Mouse (Mus musculus) forebrain, embryonic 16.5 days (tissue): ENCODE data around the gene Abca6. TPM values are rescaled to one million over a fixed set of nuclear protein-coding genes. Genes with fewer than 3 reads are reported as not detected.

ENCODE experiments used
- ATAC-seq: fragments of 200-750 bp; cut with Nextera tagmentation; 2 replicates; pipeline ENCODE4 v1.8.0; 2017; ENCODE audit warnings: mild to moderate bottlenecking, moderate library complexity
- H3K27ac ChIP-seq: fragments of 300-500 bp; sonication (generic); 2 replicates; pipeline ENCODE4 v1.5.1; 2014; ENCODE audit warnings: low read length, control low read depth
- H3K27me3 ChIP-seq: fragments of 300-500 bp; sonication (generic); replicated peaks from 2 replicates; pipeline ENCODE4 v1.6.1; 2014; ENCODE audit warnings: low read length; ENCODE audit not compliant: control insufficient read depth, insufficient read depth
- H3K36me3 ChIP-seq: fragments of 300-500 bp; sonication (generic); 2 replicates; pipeline ENCODE4 v1.6.1; 2014; ENCODE audit not compliant: control insufficient read depth, insufficient read depth
- H3K4me1 ChIP-seq: fragments of 300-500 bp; sonication (generic); replicated peaks from 2 replicates; pipeline ENCODE4 v1.6.1; 2014; ENCODE audit warnings: low read length; ENCODE audit not compliant: control insufficient read depth, insufficient read depth
- H3K4me2 ChIP-seq: fragments of 300-500 bp; sonication (generic); 2 replicates; pipeline ENCODE4 v1.6.1; 2014; ENCODE audit warnings: mild to moderate bottlenecking, low read length, control low read depth
- H3K4me3 ChIP-seq: fragments of 300-500 bp; sonication (generic); replicated peaks from 2 replicates; pipeline ENCODE4 v1.5.1; 2014; ENCODE audit warnings: mild to moderate bottlenecking, low read length, control low read depth
- H3K9ac ChIP-seq: fragments of 300-500 bp; sonication (generic); replicated peaks from 2 replicates; pipeline ENCODE4 v1.6.1; 2014; ENCODE audit warnings: low read depth, low read length, control low read depth
- H3K9me3 ChIP-seq: fragments of 300-500 bp; sonication (generic); 2 replicates; pipeline ENCODE4 v1.6.1; 2016; ENCODE audit warnings: low read length; ENCODE audit not compliant: control insufficient read depth
- WGBS: fragments of 180-500 bp; shearing (Covaris S2); extraction: QIAGEN DNeasy Blood & Tissue Kit; methylation state at CpG from one replicate; pipeline ENCODE4 v1.1.7; 2014; 5-methylcytosine and 5-hydroxymethylcytosine counted together
- polyA plus RNA-seq: library from polyadenylated mRNA; unstranded; fragments of >200 nt; fragmentation: Nextera tagmentation; extraction: Ambion mirVana; gene quantifications from 2 replicates; pipeline ENCODE4 v1.2.1, GENCODE M21; 2015

Gene Abca6
- polyA plus RNA-seq, 1 experiment from 2014 or later = 0.52 TPM

DNA sequence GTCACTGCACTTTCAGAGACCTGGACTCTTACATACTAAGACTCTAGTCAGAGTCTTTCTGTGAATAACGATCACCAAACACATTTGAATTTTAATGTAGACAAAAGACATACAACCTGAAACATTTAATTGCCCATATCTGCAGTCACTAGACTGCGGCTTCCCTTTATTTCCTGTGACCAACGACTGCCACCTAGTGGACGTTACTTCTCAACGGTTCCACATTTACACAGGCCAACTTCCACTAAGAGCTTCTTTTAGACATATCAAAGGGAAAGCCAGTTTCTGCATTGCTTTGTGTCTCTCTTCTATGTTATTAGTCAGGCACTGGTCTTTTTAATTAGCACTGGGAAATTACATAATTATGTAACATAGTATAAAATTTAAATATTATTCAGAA is 20.2 kb upstream of the Abca6 start:
- peak; percentile 76; the same call in 1 of the 2 replicates for ATAC-seq
- H3K9ac ChIP-seq = no peak overlapping the region
- H3K27ac ChIP-seq = no peak overlapping the region
- whole genome bisulfite sequencing = 4% methylated on average over 5 of the region's 5 CpGs
- H3K4me3 ChIP-seq = no peak overlapping the region
- H3K4me2 ChIP-seq = no peak overlapping the region
- no peaks in the 10 kb centered on the region for H3K9me3 ChIP-seq
- H3K27me3 ChIP-seq = no peaks in the 10 kb centered on the region
- H3K4me1 ChIP-seq = peaks cover 7% of the 10 kb centered on the region
- no peaks in the 10 kb centered on the region for H3K36me3 ChIP-seq

DNA sequence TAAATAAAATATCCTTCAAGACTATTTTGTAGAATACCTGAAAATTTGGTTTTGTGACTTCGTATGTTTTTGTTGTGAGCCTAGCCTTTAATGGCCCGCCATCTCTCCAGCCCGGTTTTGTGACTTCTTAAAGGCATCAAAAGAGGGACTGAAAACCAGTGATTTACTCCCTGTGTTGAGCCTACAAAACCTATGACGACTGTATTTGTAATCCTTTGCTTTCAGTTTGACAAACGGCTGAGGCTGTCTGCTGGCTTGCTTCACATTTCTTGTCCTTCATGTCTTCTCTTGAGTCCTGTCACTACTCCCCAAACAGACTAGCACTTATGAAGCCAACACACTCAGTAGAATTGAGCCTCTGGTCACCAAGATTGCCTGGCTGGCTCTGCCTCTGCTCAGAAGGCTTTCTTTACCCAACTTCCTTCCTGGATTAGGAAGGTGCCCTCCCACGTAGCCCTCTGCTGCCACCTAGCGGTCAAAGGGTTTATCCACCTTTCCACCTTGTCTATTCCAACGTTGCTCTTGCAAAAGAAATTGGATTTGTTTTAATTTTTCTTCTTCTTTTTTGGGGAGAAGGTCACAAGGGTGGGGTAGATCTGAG is 16.8 kb upstream of the Abca6 start:
- Histone ChIP-seq H3K4me2 (no peak overlapping the region), H3K27me3 (no peaks in the 10 kb centered on the region), H3K4me3 (no peak overlapping the region), H3K9me3 (no peaks in the 10 kb centered on the region), H3K4me1 (peaks cover 9% of the 10 kb centered on the region), H3K36me3 (no peaks in the 10 kb centered on the region), H3K27ac (no peak overlapping the region), H3K9ac (no peak overlapping the region)
- WGBS = 36% methylated on average over 8 of the region's 8 CpGs
- ATAC-seq = peak; percentile 74

DNA sequence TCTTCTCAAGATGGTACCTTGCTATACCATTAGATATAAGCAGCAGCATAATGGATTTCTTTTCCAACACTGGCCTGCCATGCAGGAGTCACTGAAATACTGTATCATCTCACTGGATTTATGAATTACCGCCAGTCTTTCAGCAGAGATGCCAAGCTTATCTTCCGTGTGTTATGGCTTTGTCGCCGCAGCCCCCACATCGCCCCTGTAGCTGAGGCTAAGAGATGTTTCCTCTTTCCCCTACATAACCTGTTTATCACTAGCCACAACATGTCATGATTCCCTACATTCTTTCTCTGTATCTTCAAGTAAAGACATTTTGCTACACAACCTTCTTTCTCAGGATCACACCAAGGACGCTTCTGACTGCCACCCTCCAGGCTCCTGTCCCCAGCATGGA is 15.7 kb upstream of the Abca6 start:
- Histone ChIP-seq H3K27me3 (no peaks in the 10 kb centered on the region), H3K4me2 (no peak overlapping the region), H3K4me1 (peaks cover 9% of the 10 kb centered on the region), H3K9ac (no peak overlapping the region), H3K9me3 (no peaks in the 10 kb centered on the region), H3K4me3 (no peak overlapping the region), H3K36me3 (no peaks in the 10 kb centered on the region), H3K27ac (no peak overlapping the region)
- no peak for ATAC-seq
- 93% methylated on average over 6 of the region's 6 CpGs for WGBS

DNA sequence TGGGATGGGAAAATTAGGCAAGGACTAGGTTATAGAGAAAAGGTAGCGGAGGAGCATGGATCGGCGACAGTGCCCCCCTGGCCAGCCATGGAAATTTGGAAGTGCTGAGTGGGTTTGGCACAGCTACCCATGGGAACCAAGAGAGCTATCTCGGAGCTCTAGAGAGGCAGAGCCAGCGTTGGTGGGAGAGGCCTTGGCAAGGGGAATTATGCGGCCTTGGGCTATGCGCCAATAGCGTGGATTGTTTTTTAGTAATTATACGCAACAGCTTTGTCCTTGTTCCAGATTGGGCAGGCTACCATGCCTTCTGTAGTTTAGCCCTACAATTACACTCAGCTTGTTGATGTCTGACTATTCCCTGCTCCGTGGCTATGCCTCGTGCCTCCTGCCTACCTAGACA is 15.2 kb upstream of the Abca6 start:
- ATAC-seq = peak; percentile 80
- Histone ChIP-seq H3K9me3 (no peaks in the 10 kb centered on the region), H3K4me2 (no peak overlapping the region), H3K27me3 (no peaks in the 10 kb centered on the region), H3K4me3 (no peak overlapping the region), H3K4me1 (peaks cover 9% of the 10 kb centered on the region), H3K36me3 (no peaks in the 10 kb centered on the region), H3K9ac (no peak overlapping the region), H3K27ac (no peak overlapping the region)
- WGBS = 36% methylated on average over 11 of the region's 11 CpGs

DNA sequence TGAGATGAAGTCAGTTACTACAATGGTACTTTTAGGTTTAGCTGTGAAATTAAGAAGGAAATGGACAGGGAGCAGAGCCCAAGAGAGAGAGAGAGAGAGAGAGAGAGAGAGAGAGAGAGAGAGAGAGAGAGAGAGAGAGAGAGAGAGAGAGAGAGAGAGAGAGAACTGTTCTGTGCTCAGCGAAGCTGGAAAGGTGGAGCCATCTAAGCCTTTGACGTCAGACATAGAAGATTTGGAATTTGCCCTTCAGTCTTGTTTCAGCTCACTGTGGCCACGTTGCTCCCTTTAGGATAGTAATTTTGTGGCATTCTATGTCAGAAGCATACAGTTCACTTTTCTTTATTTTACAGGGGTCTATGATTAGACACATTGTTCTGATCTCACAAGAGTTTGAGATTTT is 10.3 kb upstream of the Abca6 start:
- H3K4me3 ChIP-seq = no peak overlapping the region
- ATAC-seq = no peak
- H3K4me2 ChIP-seq = no peak overlapping the region
- WGBS = 74% methylated on average over 3 of the region's 3 CpGs
- no peaks in the 10 kb centered on the region; the same call in 1 of the 2 replicates for H3K9me3 ChIP-seq
- H3K36me3 ChIP-seq = no peaks in the 10 kb centered on the region
- no peak overlapping the region for H3K27ac ChIP-seq
- H3K4me1 ChIP-seq = peaks cover 4% of the 10 kb centered on the region; the same call in 1 of the 2 replicates
- no peak overlapping the region for H3K9ac ChIP-seq
- H3K27me3 ChIP-seq = no peaks in the 10 kb centered on the region

DNA sequence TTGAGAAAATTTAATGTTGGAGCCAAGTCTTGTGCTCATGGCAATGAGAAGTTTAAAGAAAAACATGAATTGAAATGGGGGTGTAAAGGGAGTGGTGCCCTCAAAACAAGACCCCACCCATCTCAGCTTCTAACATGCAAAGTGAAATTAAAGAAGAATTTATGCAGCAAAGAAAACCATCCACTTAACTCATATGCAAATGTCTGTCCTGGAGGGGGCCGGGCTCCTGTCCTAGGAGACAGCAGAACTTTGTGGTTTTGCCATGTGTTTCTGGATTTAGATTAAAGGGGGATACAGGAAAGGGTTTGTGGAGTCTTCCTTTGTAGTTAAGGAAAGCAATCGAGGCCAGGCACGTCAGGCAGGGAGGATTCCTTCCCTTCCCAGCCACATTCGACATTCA is 6.3 kb upstream of the Abca6 start:
- H3K27ac ChIP-seq = no peak overlapping the region
- H3K9ac ChIP-seq = no peak overlapping the region
- no peaks in the 10 kb centered on the region for H3K27me3 ChIP-seq
- ATAC-seq = no peak
- WGBS = 80% methylated on average over 4 of the region's 4 CpGs
- no peak overlapping the region for H3K4me2 ChIP-seq
- H3K4me3 ChIP-seq = no peak overlapping the region
- no peaks in the 10 kb centered on the region; the same call in 1 of the 2 replicates for H3K9me3 ChIP-seq
- no peaks in the 10 kb centered on the region for H3K4me1 ChIP-seq
- H3K36me3 ChIP-seq = no peaks in the 10 kb centered on the region

DNA sequence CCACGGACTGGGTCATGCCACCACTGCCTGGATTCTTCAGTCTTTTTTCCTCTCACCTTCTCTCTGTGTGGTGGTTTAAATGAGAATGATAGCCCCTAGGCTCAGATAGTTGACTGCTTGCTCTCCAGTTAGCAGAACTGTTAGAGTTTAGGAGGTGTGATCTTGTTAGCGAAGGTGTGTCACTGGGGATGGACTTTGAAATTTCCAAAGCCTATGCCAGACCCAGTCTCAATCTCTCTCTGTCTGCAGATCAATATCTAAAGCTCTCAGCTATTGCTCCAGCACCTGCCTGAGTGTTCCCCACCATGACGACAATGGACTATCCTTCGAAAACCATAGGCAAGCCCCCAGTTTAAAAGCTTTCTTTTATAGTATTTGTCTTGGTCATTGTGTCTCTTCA is 5.5 kb upstream of the Abca6 start:
- no peak overlapping the region for H3K4me2 ChIP-seq

DNA sequence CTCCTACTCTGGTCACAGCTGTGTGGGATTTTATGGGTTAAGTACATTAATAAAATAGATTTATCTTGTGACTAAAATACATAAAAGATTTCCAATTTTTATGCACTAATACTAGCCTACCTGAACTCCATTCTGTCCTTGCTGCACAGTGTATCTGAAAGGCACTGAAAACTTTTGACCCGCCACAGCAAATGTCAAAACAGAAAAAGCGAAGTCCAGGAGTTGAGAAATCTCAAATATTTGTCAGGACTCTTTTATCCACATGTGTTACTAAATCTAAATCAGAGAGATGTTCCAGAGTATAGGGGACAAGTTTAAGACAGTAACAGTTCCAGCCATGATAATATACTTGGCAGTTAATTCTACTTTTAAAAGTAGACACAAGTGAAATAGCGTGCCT is 680 bp upstream of the Abca6 start:
- Histone ChIP-seq H3K4me2 (no peak overlapping the region), H3K4me3 (no peak overlapping the region), H3K9ac (no peak overlapping the region), H3K27me3 (no peaks in the 10 kb centered on the region), H3K36me3 (no peaks in the 10 kb centered on the region), H3K4me1 (0 out of 2 replicates have a peak, but pooled peaks cover 4% of the 10 kb centered on the region), H3K27ac (no peak overlapping the region), H3K9me3 (no peaks in the 10 kb centered on the region)
- ATAC-seq = no peak
- 78% methylated on average over 3 of the region's 3 CpGs for WGBS

More for the DNA sequence above, 5.5 kb upstream of the Abca6 start:
- no peak overlapping the region for H3K27ac ChIP-seq
- no peaks in the 10 kb centered on the region; the same call in 1 of the 2 replicates for H3K9me3 ChIP-seq
- no peak for ATAC-seq
- no peak overlapping the region for H3K9ac ChIP-seq
- H3K36me3 ChIP-seq = no peaks in the 10 kb centered on the region
- 94% methylated on average over 4 of the region's 4 CpGs for WGBS
- no peaks in the 10 kb centered on the region for H3K27me3 ChIP-seq
- H3K4me3 ChIP-seq = no peak overlapping the region
- H3K4me1 ChIP-seq = no peaks in the 10 kb centered on the region

DNA sequence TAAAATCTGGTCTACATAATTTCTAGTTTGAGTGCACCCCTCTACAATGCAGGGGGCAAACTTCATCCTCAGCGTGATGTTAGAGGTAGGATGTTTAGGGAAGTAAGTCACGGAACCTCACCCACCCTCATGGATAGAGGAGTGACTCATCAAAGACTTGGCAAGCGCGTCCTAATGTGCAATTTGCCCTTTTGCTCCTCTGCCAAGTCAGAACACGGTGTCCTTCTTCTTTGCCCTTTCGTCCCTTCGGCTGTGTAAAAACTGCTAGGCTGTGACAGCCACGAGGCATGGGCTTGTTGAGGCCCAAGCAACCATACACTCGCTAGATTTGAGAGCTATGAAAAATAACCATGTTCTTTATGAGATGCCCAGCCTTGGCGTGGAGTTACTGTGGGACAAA is 6.8 kb downstream of the Abca6 start:
- Histone ChIP-seq H3K4me2 (no peak overlapping the region), H3K27ac (no peak overlapping the region), H3K4me1 (no peaks in the 10 kb centered on the region), H3K36me3 (no peaks in the 10 kb centered on the region), H3K9ac (no peak overlapping the region), H3K27me3 (no peaks in the 10 kb centered on the region), H3K9me3 (peaks cover 3% of the 10 kb centered on the region), H3K4me3 (no peak overlapping the region)
- 90% methylated on average over 10 of the region's 10 CpGs for WGBS
- no peak for ATAC-seq

DNA sequence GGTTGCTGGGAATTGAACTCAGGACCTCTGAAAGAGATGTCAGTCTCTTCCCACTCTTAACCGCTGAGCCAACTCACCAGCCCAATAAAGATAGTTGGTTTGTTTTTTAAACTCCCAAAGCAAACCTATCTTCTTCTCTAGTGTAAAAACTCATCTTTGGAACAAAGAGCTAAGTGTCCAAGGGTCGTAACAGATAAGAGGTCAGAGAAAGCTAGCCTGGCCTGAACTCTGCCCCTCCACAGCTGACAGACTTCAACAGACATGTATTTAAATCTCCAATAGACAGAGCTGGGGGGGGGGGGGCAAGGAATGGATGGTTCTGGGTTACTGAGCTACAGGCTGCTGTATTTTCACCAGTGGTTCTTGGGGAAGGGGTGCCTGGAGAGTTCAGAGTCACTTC is 14.1 kb downstream of the Abca6 start:
- 92% methylated on average over 2 of the region's 2 CpGs for WGBS
- Histone ChIP-seq H3K27me3 (no peaks in the 10 kb centered on the region), H3K9me3 (peaks cover 5% of the 10 kb centered on the region), H3K36me3 (no peaks in the 10 kb centered on the region), H3K4me1 (no peaks in the 10 kb centered on the region), H3K27ac (no peak overlapping the region), H3K9ac (no peak overlapping the region), H3K4me3 (no peak overlapping the region), H3K4me2 (no peak overlapping the region)
- no peak for ATAC-seq
